ENCODE assay signal across 39 mouse cellular contexts in the genomic region with DNA sequence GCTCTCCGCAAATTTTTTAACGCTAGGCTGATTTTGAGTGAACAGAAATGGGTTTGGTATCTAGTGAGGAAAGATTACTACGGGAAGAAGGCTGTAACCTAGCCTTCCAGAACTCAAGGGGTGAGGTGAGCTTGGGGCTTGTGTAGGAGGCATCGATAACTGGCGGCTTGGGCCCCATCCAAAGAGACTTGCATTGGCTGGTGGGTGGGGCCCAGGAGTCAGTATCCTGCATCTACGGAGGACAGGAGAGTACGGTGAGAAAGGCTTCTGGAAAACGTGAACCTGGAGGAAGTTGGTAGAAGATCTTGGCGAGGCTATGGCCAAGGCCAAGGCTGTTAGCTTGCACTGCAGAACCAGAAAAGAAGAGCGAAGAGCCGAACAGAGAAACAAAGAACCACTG. TPM values are rescaled to one million over a fixed set of nuclear protein-coding genes. Genes with fewer than 3 reads are reported as not detected.
DNase-seq lines count a peak whose midpoint lies in the region; ATAC-seq and TF ChIP-seq lines count a peak whose summit lies in the region.
"Had no signal": no experiment of that assay in that cellular context is flagged by ENCODE, and none has a peak within 500 bp of the region (broad histone marks: within the 10 kb centered on the region; RNA-seq: fewer than 3 reads in every experiment).

No protein-coding gene starts in this region.

- no peak overlapping the region for H3K4me3 ChIP-seq in liver, embryonic 12.5 days
- H3K4me3 ChIP-seq in liver, embryonic 11.5 days (ENCODE audit: low read depth, low read length) = no peak overlapping the region
- no peak overlapping the region for H3K4me3 ChIP-seq in intestine, embryonic 15.5 days (replicated peaks)
- H3K4me3 ChIP-seq in liver, embryonic 14.5 days (ENCODE audit: insufficient read depth in 1 of 2, low read depth in 2 of 2, low read length in 2 of 2) = no peak overlapping the region
- peak overlapping the region; percentile 22; the same call in 1 of the 2 replicates for H3K4me3 ChIP-seq in small intestine, adult 2 months (ENCODE audit: low read depth, low read length)
- H3K4me3 ChIP-seq in layer of hippocampus, adult 2 months = no peak overlapping the region
- H3K4me3 ChIP-seq in forebrain, postnatal 0 days (ENCODE audit: low read depth, low read length) = no peak overlapping the region
- H3K4me3 ChIP-seq: forebrain, embryonic 10.5 days; heart, embryonic 10.5 days; hindbrain, embryonic 12.5 days; kidney, embryonic 15.5 days; left cerebral cortex, adult 2 months; limb, embryonic 12.5 days; megakaryocyte, embryonic 14.5 days; midbrain, embryonic 12.5 days; stomach, embryonic 15.5 days had no signal

- H3K27me3 ChIP-seq in liver, embryonic 12.5 days (replicated peaks) = peaks cover 20% of the 10 kb centered on the region
- H3K27me3 ChIP-seq in liver, embryonic 11.5 days (replicated peaks; ENCODE audit: control insufficient read depth, insufficient read depth, low read length) = no peaks in the 10 kb centered on the region
- no peaks in the 10 kb centered on the region; the same call in 1 of the 2 replicates for H3K27me3 ChIP-seq in intestine, embryonic 15.5 days (replicated peaks)
- no peaks in the 10 kb centered on the region; the same call in 1 of the 2 replicates for H3K27me3 ChIP-seq in liver, embryonic 14.5 days (ENCODE audit: control insufficient read depth, insufficient read depth, low read length)
- H3K27me3 ChIP-seq in small intestine, adult 2 months (ENCODE audit: control insufficient read depth, insufficient read depth, low read length) = no peaks in the 10 kb centered on the region
- no peaks in the 10 kb centered on the region for H3K27me3 ChIP-seq in forebrain, postnatal 0 days (ENCODE audit: insufficient read depth, low read length)
- H3K27me3 ChIP-seq: hindbrain, embryonic 12.5 days; kidney, embryonic 15.5 days; limb, embryonic 12.5 days; megakaryocyte, embryonic 14.5 days; midbrain, embryonic 12.5 days; Patski; stomach, embryonic 15.5 days had no signal

- WGBS in liver, embryonic 12.5 days (ENCODE audit: insufficient replicate concordance) = 69% methylated on average over 11 of the region's 11 CpGs
- 85% methylated on average over 11 of the region's 11 CpGs for WGBS in liver, embryonic 11.5 days
- 83% methylated on average over 11 of the region's 11 CpGs for WGBS in intestine, embryonic 15.5 days
- WGBS in liver, embryonic 14.5 days (ENCODE audit: insufficient replicate concordance) = 67% methylated on average over 11 of the region's 11 CpGs
- 43% methylated on average over 11 of the region's 11 CpGs for WGBS in small intestine, adult 2 months
- WGBS in forebrain, postnatal 0 days = 91% methylated on average over 11 of the region's 11 CpGs

- no peak for TF ChIP-seq POLR2A in small intestine, adult 2 months (IDR thresholded peaks at IDR 0.05; ENCODE audit: low read depth, low read length)

- no peaks in the 10 kb centered on the region for H3K36me3 ChIP-seq in liver, embryonic 12.5 days
- H3K36me3 ChIP-seq in liver, embryonic 11.5 days (ENCODE audit: control insufficient read depth, insufficient read depth, low read length) = no peaks in the 10 kb centered on the region
- H3K36me3 ChIP-seq in intestine, embryonic 15.5 days = no peaks in the 10 kb centered on the region
- no peaks in the 10 kb centered on the region for H3K36me3 ChIP-seq in liver, embryonic 14.5 days (replicated peaks; ENCODE audit: control insufficient read depth, insufficient read depth, low read depth)
- H3K36me3 ChIP-seq in small intestine, adult 2 months (ENCODE audit: control insufficient read depth, insufficient read depth, low read length) = no peaks in the 10 kb centered on the region
- no peaks in the 10 kb centered on the region for H3K36me3 ChIP-seq in forebrain, postnatal 0 days (ENCODE audit: insufficient read depth)
- H3K36me3 ChIP-seq: forebrain, embryonic 10.5 days; G1E; heart, embryonic 10.5 days; hindbrain, embryonic 12.5 days; kidney, embryonic 15.5 days; limb, embryonic 12.5 days; midbrain, embryonic 12.5 days; stomach, embryonic 15.5 days had no signal

- no peak for DNase-seq in liver, embryonic 11.5 days (ENCODE audit: low spot score)
- no peak for DNase-seq in liver, embryonic 14.5 days (ENCODE audit: low read depth in 3 of 3, low spot score in 3 of 3)
- DNase-seq in layer of hippocampus, adult 2 months (ENCODE audit: low spot score in 2 of 2) = no peak
- DNase-seq in forebrain, postnatal 0 days = no peak
- DNase-seq: adrenal gland, postnatal 10 days; cerebellum, adult 8-10 months; cerebellum, postnatal 25 days; gastrocnemius, postnatal 25 days; heart, adult 11 months; heart, postnatal 10 days; kidney, adult 18-20 months; kidney, postnatal 25 days; lung, adult 18-20 months; lung, postnatal 4 days; retina, postnatal 1 day; right cerebral cortex, postnatal 14 days; thymus, adult 18-20 months; thymus, postnatal 25 days had no signal

- ATAC-seq in liver, embryonic 12.5 days = no peak
- no peak for ATAC-seq in liver, embryonic 11.5 days (replicated peaks; ENCODE audit: low FRiP score)
- no peak for ATAC-seq in intestine, embryonic 15.5 days
- peak; percentile 36; the same call in 1 of the 2 replicates for ATAC-seq in liver, embryonic 14.5 days (ENCODE audit: insufficient read depth)
- ATAC-seq in forebrain, postnatal 0 days = no peak
- ATAC-seq: lung, postnatal 0 days; Patski had no signal

- no peaks in the 10 kb centered on the region for H3K9me3 ChIP-seq in liver, embryonic 12.5 days (replicated peaks)
- H3K9me3 ChIP-seq in liver, embryonic 11.5 days (ENCODE audit: control insufficient read depth, low read length) = no peaks in the 10 kb centered on the region
- H3K9me3 ChIP-seq in intestine, embryonic 15.5 days = no peaks in the 10 kb centered on the region
- no peaks in the 10 kb centered on the region for H3K9me3 ChIP-seq in liver, embryonic 14.5 days (ENCODE audit: control insufficient read depth, low read length)
- H3K9me3 ChIP-seq in forebrain, postnatal 0 days (ENCODE audit: low read length) = no peaks in the 10 kb centered on the region
- H3K9me3 ChIP-seq: forebrain, embryonic 10.5 days; heart, embryonic 10.5 days; hindbrain, embryonic 12.5 days; kidney, embryonic 15.5 days; limb, embryonic 12.5 days; megakaryocyte, embryonic 14.5 days; midbrain, embryonic 12.5 days; stomach, embryonic 15.5 days had no signal

- H3K9ac ChIP-seq in liver, embryonic 12.5 days = no peak overlapping the region; the same call in 1 of the 2 replicates
- H3K9ac ChIP-seq in liver, embryonic 11.5 days (ENCODE audit: low read depth, low read length) = no peak overlapping the region
- H3K9ac ChIP-seq in intestine, embryonic 15.5 days = no peak overlapping the region
- H3K9ac ChIP-seq in liver, embryonic 14.5 days (replicated peaks) = no peak overlapping the region
- H3K9ac ChIP-seq in forebrain, postnatal 0 days = no peak overlapping the region
- H3K9ac ChIP-seq: hindbrain, embryonic 12.5 days; kidney, embryonic 15.5 days; limb, embryonic 12.5 days; midbrain, embryonic 12.5 days; stomach, embryonic 15.5 days had no signal

- peak overlapping the region; percentile 49 for H3K4me2 ChIP-seq in liver, embryonic 12.5 days
- H3K4me2 ChIP-seq in liver, embryonic 11.5 days = no peak overlapping the region
- H3K4me2 ChIP-seq in intestine, embryonic 15.5 days (replicated peaks) = peak overlapping the region; percentile 14; the same call in 1 of the 2 replicates
- H3K4me2 ChIP-seq in liver, embryonic 14.5 days (ENCODE audit: low read depth) = peak overlapping the region; percentile 46
- no peak overlapping the region for H3K4me2 ChIP-seq in forebrain, postnatal 0 days (ENCODE audit: low read depth)
- H3K4me2 ChIP-seq: hindbrain, embryonic 12.5 days; kidney, embryonic 15.5 days; limb, embryonic 12.5 days; midbrain, embryonic 12.5 days; stomach, embryonic 15.5 days had no signal

- 0 out of 2 replicates have a peak overlapping the region, but pooled peaks have one; percentile 36 for H3K27ac ChIP-seq in liver, embryonic 12.5 days
- H3K27ac ChIP-seq in liver, embryonic 11.5 days (ENCODE audit: low read depth, low read length) = no peak overlapping the region
- no peak overlapping the region for H3K27ac ChIP-seq in intestine, embryonic 15.5 days
- H3K27ac ChIP-seq in liver, embryonic 14.5 days = no peak overlapping the region
- H3K27ac ChIP-seq in small intestine, adult 2 months (ENCODE audit: insufficient read depth, low read depth, low read length) = no peak overlapping the region
- no peak overlapping the region for H3K27ac ChIP-seq in layer of hippocampus, adult 2 months
- no peak overlapping the region for H3K27ac ChIP-seq in forebrain, postnatal 0 days (ENCODE audit: low read depth, low read length)
- H3K27ac ChIP-seq: forebrain, embryonic 10.5 days; heart, embryonic 10.5 days; hindbrain, embryonic 12.5 days; kidney, embryonic 15.5 days; left cerebral cortex, adult 2 months; limb, embryonic 12.5 days; midbrain, embryonic 12.5 days; stomach, embryonic 15.5 days had no signal

- no peak for TF ChIP-seq CTCF in liver, embryonic 14.5 days (IDR thresholded peaks at IDR 0.05; ENCODE audit: low read depth)
- TF ChIP-seq CTCF in small intestine, adult 2 months (IDR thresholded peaks at IDR 0.05; ENCODE audit: extremely low read depth, insufficient read length, insufficient replicate concordance, low read depth, low read length) = no peak
- no peak for TF ChIP-seq CTCF in layer of hippocampus, adult 2 months (conservative IDR thresholded peaks at IDR 0.05)
- no peak for TF ChIP-seq CTCF in forebrain, postnatal 0 days (IDR thresholded peaks at IDR 0.05; ENCODE audit: low read depth)

- peaks cover 19% of the 10 kb centered on the region for H3K4me1 ChIP-seq in liver, embryonic 12.5 days
- no peaks in the 10 kb centered on the region for H3K4me1 ChIP-seq in liver, embryonic 11.5 days (replicated peaks; ENCODE audit: control insufficient read depth, insufficient read depth, low read length)
- H3K4me1 ChIP-seq in intestine, embryonic 15.5 days (replicated peaks) = no peaks in the 10 kb centered on the region
- peaks cover 14 to 23% of the 10 kb centered on the region in 2 experiments for H3K4me1 ChIP-seq in liver, embryonic 14.5 days (replicated peaks; ENCODE audit: control insufficient read depth in 2 of 2, insufficient read depth in 2 of 2, low read length in 1 of 2)
- H3K4me1 ChIP-seq in small intestine, adult 2 months (ENCODE audit: control insufficient read depth, insufficient read depth, insufficient read length, low read length) = peaks cover 13% of the 10 kb centered on the region; the same call in 1 of the 2 replicates
- peaks cover 7% of the 10 kb centered on the region; the same call in 1 of the 2 replicates for H3K4me1 ChIP-seq in forebrain, postnatal 0 days (ENCODE audit: insufficient read depth)
- H3K4me1 ChIP-seq: hindbrain, embryonic 12.5 days; limb, embryonic 12.5 days; megakaryocyte, embryonic 14.5 days had no signal

- TF ChIP-seq EP300 in liver, embryonic 14.5 days (IDR thresholded peaks at IDR 0.05; ENCODE audit: low read depth) = no peak

RNA-seq across cellular contexts. Expression of a gene that starts 3.7 kb away (rescaled TPM):
- not detected in 2 replicates for polyA plus RNA-seq in liver, embryonic 12.5 days (2016; fragmentation: Nextera tagmentation; extraction: Ambion mirVana)
- polyA plus RNA-seq in liver, embryonic 11.5 days (2014; fragmentation: Nextera tagmentation; extraction: Ambion mirVana) = not detected in 2 replicates
- not detected in 2 replicates for polyA plus RNA-seq in intestine, embryonic 15.5 days (2015; fragmentation: Nextera tagmentation; extraction: Ambion mirVana)
- not detected in 2 replicates for polyA plus RNA-seq in liver, embryonic 14.5 days (2012; rRNA removed)
- 0.11 TPM in 1 of 2 replicates, not detected in the other for polyA plus RNA-seq in liver, embryonic 14.5 days (2014; fragmentation: Nextera tagmentation; extraction: Ambion mirVana)
- not detected in 2 replicates for polyA plus RNA-seq in small intestine, adult 2 months (2012; rRNA removed)
- total RNA-seq in layer of hippocampus, adult 2 months (2021) = not detected
- not detected in 2 replicates for total RNA-seq in forebrain, postnatal 0 days (2014; rRNA removed)
- not detected in 2 replicates for polyA plus RNA-seq in forebrain, postnatal 0 days (2015; fragmentation: Nextera tagmentation; extraction: Ambion mirVana)
- total RNA-seq: adrenal gland, postnatal 10 days; G1E; gastrocnemius, postnatal 25 days; heart, postnatal 10 days; layer of hippocampus, adult 18-20 months; layer of hippocampus, postnatal 14 days; left cerebral cortex, adult 2 months; left cerebral cortex, postnatal 25 days had no signal
- polyA plus RNA-seq: C2C12; embryonic facial prominence, embryonic 11.5 days; forebrain, embryonic 10.5 days; G1E; heart, embryonic 10.5 days; hindbrain, embryonic 12.5 days; kidney, embryonic 15.5 days; limb, embryonic 12.5 days; lung, postnatal 0 days; midbrain, embryonic 12.5 days; neural tube, embryonic 14.5 days; Patski; stomach, embryonic 15.5 days had no signal

RNA-seq across cellular contexts. Expression of a gene that starts 44.5 kb away (rescaled TPM):
- 19.6 and 20.1 TPM in 2 replicates for polyA plus RNA-seq in liver, embryonic 12.5 days (2016; fragmentation: Nextera tagmentation; extraction: Ambion mirVana)
- 49.0 and 52.3 TPM in 2 replicates for polyA plus RNA-seq in liver, embryonic 11.5 days (2014; fragmentation: Nextera tagmentation; extraction: Ambion mirVana)
- polyA plus RNA-seq in intestine, embryonic 15.5 days (2015; fragmentation: Nextera tagmentation; extraction: Ambion mirVana) = 214 and 215 TPM in 2 replicates
- polyA plus RNA-seq in liver, embryonic 14.5 days (2012; rRNA removed) = 5.3 and 5.5 TPM in 2 replicates
- polyA plus RNA-seq in liver, embryonic 14.5 days (2014; fragmentation: Nextera tagmentation; extraction: Ambion mirVana) = 7.3 and 9.5 TPM in 2 replicates
- polyA plus RNA-seq in small intestine, adult 2 months (2012; rRNA removed) = 100 and 209 TPM in 2 replicates
- total RNA-seq in layer of hippocampus, adult 2 months (2021) = 1 to 10 TPM; 6.0 to 9.0 TPM
- 15.7 and 18.3 TPM in 2 replicates for total RNA-seq in forebrain, postnatal 0 days (2014; rRNA removed)
- 20.5 and 20.8 TPM in 2 replicates for polyA plus RNA-seq in forebrain, postnatal 0 days (2015; fragmentation: Nextera tagmentation; extraction: Ambion mirVana)
- total RNA-seq: G1E had no signal
- polyA plus RNA-seq: G1E had no signal

Comparison
In these comparisons a context has a peak if more than half of its experiments do, and no peak if none do; other contexts are left out.
1. H3K4me2 ChIP-seq: peak in liver, embryonic 12.5 days (single experiment), intestine, embryonic 15.5 days (single experiment) and liver, embryonic 14.5 days (single experiment); none in liver, embryonic 11.5 days (single experiment) and forebrain, postnatal 0 days (single experiment).